Mouse (Mus musculus) lung, adult 18-20 months (tissue): ENCODE data around the gene Eef1a2.

ENCODE experiments used
- DNase-seq, 2 experiments: peaks; one replicate each; pipeline ENCODE4 v3.0.0; 2022; ENCODE audit warnings: mixed read lengths in 2 of 2

The Eef1a2 gene

GRCm38 (mm10) chr2:181157716-181158302 is 995 bp upstream of the Eef1a2 start:
- DNase-seq: no peak

- DNase-seq: no peak
Measured at GRCm38 (mm10) chr2:181157180-181157579, 366 bp upstream of the Eef1a2 start.

DNA sequence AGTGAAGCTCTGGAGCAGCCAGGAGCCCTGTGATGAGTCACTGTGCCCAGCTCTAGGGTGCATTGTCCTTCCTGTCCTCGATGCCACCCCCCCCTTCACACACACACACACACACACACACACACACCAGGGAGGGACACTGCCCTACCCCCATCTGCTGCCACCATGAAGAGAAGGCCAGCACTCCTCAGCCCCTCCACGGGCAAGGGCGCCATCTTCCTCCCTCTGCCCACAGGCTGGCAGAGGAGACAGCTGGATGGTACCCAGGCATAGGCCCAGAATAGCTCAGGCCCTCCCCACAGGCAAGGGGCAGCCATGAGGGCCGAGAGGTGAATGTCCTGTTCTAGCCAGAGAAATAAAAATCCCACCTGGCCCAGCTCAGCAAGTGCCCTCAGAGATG is 1.0 kb downstream of the Eef1a2 start:
- DNase-seq: no peak

DNA sequence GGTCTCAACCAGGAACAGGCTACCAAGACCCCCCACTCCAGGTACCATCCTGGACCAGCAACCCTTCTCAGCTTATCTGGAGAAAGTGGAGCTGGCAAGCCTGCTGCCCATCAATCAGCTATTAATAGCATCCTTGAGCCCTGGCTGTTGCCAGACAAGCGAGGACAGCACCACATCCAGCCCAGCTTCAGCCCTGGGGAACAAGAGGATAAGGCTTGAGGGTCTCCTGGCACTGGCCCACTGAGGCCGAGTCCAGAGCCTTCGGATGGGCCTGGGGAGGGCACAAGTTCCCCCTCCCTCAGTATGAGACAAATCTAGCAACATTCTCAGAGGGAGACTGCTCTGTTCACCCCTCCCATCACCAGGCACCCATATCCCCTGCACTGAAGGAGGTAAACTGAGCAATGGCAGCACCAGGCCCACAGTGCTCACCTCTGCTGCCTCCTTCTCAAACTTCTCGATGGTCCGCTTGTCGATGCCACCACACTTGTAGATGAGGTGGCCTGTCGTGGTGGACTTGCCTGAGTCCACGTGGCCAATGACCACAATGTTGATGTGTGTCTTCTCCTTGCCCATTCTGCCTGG is 1.9 kb downstream of the Eef1a2 start:
- no peak for DNase-seq

- DNase-seq: no peak
Measured at GRCm38 (mm10) chr2:181154361-181154760, 2.5 kb downstream of the Eef1a2 start.

- no peak for DNase-seq
Measured at GRCm38 (mm10) chr2:181153837-181154236, 3.0 kb downstream of the Eef1a2 start.

- DNase-seq: no peak
Measured at GRCm38 (mm10) chr2:181153131-181153530, 3.7 kb downstream of the Eef1a2 start.

DNA sequence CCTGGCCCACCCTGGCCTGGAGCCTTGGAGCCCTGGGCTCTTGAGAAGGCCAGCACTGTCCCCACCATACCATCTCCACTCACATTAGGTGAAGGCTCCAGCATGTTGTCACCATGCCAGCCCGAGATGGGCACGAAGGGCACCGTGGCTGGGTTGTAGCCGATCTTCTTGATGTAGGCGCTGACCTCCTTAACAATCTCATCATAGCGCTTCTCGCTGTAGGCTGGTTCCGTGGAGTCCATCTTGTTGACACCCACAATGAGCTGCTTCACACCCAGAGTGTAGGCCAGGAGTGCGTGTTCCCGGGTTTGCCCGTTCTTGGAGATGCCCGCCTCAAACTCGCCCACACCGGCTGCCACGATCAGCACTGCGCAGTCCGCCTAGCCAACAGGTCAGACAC is 4.1 kb downstream of the Eef1a2 start:
- DNase-seq: no peak

DNA sequence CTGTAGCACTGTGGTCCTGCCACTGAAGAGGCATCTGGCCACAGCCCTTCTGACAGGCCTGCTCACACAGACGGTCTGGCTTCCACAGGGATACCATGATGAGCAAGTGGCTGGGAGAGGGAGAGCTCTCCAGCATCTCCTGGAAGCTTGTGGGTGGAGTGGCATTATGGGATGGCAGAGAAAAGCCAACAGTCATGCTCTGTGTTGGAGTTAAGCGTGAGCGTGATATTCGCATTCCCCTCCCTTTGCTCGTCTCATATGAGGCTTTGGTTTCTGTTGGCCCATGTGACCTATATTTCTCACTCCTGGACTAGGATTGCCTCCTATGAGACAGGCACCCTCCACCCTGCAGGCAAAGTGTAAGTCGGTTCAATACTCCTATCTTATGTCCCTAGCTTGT is 6.5 kb downstream of the Eef1a2 start:
- no peak for DNase-seq

- no peak for DNase-seq
Measured at GRCm38 (mm10) chr2:181148318-181148955, 8.4 kb downstream of the Eef1a2 start.

DNA sequence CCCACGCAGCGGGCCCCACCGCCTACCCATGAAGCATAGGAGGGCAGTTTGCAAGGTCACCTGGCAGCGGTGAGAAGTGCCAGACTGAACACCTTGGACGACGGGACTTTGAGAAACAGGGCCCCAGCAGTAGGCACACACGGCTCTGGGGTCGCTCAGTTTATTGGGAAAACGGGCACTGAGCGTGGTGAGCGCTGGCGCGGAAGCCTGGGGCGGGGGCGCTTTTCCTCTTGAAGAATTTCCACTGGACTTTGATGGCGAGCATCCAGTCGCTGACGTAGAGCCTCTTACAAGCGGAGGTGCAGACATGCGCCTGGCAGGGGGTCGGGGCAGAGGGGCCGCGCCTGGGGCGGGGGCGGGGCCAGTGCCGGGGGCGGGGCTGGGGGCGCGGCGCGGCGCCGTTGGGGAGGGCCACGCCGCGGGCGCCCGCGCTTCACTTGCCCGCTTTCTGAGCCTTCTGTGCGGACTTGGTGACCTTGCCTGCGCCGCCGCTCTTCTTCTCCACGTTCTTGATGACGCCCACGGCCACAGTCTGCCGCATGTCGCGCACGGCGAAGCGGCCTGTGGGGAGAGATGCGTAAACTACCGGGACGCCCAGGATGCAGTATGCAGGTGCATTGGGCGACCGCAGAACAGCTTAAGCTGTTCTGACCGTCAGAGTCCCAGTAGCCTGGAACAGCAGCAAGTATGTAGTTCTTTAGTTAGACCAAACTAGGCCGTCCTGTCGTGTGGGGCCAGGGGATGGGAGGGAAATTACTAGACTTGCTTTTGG is 9.1 kb downstream of the Eef1a2 start:
- peak; percentile 19 to 20 for DNase-seq

DNA sequence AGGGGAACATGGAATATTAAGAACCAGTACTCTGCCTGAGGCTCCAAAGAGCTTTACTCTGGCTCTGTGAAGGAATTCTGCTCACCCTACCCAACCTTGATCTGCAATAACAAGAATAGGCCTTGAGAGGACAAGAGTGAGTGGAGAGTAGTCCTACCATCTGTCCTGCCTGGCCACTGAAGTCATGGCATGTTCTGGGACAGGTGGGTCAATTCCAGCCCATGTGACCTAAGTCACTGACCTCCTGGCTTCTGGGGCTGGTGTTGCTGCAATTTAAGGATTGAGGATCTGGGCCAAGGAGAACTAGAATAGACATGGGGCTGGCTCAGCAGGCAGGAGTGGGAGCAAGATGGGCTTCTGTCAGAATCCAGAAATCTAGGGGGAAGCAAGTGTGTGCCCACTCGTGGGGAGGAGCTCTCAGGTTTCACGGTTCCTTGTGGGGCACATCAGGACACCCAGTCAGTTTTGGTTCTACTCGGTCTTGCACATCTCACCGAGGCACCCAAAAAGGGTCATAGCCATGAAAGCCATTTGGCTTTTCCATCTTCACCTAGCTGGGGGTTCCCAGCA is 9.8 kb downstream of the Eef1a2 start:
- DNase-seq: no peak

DNA sequence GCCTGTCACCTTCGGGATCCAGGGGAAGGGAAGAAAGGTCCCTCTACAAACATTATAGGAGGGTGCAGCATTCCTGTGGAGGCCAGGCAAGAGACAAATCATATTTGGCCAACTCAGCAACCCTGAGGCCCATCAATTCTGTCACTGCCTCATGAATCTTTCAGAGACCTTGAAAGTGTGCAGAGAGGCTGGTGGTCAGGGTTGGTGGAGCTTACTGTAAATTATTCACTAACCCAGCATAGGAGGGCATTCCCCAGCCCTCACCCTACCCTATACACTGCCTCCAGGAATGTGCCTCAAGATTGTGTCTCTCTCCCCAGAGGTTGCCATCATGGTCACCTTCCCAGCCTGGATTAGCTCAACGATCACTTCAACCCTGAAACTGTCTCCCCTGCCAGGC is 12.1 kb downstream of the Eef1a2 start:
- DNase-seq: no peak

DNA sequence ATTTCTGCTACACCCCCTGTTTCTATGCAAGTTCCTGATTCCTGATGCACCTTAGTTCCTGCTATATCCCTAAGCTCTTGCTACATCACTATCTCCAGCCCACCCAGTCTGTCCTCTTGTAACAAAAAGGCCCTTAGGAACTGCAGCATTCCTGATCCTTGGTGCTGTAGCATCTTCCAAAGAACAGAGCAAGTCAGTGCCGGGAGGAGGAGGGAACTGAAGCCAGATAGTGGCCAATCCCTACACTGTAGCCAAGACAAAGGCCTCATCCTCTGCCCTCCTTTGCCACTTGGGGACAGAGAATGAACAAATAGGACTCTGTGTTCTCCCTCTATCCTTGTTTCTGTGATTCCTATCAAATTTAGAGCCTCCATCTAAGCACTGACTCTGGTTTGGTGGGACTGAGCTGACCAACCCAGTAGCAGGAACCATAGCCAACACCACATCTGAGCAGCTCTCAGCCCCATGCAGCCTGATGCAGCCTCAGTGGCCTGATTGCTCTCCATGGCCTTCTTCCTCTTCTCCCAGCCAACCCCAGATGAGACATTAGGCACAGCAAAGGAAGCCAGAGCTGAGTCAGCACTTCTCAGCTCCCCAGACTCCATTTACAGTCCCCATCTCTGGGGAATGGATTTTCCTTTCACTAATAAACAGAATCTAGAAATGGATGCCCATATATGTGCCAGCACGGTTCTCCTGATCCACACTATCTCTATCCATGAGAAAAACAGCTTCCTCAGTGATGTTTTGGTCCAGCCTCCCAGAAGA is 13.1 kb downstream of the Eef1a2 start:
- no peak for DNase-seq

- no peak for DNase-seq
Measured at GRCm38 (mm10) chr2:181142703-181143135, 14.1 kb downstream of the Eef1a2 start.

DNA sequence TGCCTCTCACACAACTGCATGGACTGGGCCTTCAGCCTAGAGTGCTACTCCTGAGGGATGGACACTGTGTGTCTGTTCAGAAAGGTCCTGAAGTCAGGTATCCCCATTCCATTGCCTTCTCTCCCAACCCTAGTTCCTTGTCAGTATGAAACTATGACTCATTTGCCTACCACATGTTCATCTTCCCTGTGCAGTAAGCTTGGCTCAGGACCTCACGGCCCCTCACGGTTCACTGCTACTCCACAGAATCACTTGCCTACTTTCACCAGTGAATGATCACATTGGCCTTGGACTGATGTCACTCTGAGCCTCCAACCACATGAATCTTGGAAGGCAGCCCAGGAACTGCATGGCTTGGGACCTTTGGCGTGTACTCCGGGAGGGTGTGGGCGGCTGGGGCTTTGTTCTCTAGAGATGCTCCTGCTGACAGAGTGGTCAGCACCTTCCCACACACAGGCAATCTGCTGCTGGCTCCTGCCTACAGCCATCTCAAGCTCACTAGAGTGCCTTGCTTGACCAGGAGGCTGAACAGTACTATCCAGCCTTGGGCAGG is 17.1 kb downstream of the Eef1a2 start:
- DNase-seq: no peak

DNA sequence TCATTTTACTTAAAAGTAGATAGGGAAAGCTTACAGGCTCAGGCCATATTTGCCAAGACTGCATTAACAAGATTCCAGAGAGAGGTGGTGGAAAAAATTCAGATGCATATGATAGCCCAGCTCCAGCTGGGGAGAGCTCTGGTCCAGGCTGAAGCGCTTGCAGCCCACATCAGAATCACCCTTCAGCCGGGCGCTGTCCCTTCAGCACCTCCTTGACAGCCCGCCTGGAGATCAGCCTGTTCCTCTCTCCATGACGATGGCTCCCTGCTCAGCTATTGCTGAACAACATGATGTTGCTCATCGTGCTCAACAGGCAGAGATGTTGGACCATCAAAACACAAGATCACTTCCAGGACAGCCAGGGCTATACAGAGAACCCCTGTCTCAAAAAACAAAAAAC is 19.9 kb downstream of the Eef1a2 start:
- no peak for DNase-seq

DNA sequence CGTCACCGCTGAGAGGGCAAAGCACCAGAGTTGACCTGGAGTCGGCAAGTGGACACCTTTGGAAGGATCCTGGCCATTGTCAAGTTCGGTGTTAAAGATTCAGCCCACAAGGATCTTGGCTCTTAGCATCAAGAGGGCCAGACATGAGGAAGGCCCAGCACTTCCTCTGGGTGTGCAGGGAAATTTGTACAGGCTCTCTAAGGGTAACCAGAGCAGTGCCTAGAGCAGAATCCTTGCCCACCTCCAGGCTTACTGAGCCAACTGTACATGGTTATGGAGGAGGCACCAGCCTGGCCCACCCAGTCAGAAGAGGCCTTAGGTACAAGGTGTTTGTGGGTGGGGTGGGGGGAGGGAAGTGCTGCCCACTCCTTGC is 21.4 kb downstream of the Eef1a2 start:
- DNase-seq: no peak

GRCm38 (mm10) chr2:181134591-181135445 is 22.0 kb downstream of the Eef1a2 start, which contains the start of gene Kcnq2:
Gene Kcnq2 (minus strand): TSS chr2:181135300.
- DNase-seq: no peak

DNA sequence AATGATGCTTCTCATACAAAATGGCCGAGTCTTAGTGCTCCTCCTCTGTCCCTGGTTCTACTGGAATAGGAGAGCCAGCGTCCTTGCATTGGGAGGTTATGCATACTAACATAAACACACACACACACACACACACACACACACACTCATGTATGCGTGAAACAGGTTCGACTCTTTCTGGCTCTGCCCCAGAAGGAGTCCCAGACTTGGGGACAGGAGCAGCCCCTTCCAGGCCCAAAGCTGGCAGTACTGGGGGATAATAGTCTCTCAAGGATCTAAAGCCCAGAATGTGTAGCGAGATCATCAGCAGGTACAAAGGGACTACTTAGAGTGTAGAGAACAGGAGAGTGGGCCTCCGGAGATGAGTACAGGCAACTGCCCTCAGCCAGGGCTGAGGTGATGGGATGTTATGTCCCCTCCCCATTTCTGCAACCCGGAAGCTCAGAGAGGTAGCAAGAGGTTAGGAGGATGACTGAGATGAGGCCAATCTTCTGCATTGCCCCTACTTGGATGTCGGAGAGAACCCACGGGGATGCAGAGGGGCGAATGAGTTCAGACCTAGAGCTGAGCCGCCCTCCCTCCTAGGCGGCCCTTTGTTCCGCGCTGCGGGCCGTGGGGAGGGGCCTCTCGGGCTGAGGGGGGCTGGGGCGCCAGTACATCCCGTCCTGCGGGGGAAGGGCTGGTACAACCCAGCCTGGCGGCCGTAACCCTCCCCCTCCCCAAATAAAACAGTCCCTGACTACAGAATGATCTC is 22.8 kb downstream of the Eef1a2 start:
- DNase-seq: no peak

DNA sequence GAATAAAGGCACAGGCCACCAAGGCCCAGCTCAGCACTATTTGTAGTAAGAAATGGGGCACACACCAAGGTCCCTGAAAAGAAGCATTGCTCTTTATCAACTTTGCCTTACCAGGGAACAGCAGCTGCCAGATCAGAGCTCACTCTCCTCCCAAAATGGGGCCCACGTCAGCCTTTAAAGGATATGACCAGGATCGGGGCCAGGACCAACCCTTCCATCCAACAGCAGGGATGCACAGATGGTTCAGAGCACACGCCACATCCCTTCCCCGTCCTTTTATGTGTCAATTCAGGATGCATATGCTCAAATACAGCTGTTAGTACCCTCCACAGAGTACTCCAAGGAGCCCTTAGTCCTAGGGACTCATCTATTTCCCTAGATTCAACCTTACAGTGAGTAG is 26.6 kb downstream of the Eef1a2 start:
- no peak for DNase-seq
